Mouse (Mus musculus) kidney, adult 18-20 months (tissue): ENCODE results near the gene Gmeb1.
"Not testable (repeated sequence)": the region's sequence is repeated elsewhere in the genome, so short reads cannot be mapped to it uniquely, and the experiment has no call there.

ENCODE experiments used
- DNase-seq: peaks from one replicate; pipeline ENCODE4 v3.0.0; 2021

Gmeb1 gene

DNA sequence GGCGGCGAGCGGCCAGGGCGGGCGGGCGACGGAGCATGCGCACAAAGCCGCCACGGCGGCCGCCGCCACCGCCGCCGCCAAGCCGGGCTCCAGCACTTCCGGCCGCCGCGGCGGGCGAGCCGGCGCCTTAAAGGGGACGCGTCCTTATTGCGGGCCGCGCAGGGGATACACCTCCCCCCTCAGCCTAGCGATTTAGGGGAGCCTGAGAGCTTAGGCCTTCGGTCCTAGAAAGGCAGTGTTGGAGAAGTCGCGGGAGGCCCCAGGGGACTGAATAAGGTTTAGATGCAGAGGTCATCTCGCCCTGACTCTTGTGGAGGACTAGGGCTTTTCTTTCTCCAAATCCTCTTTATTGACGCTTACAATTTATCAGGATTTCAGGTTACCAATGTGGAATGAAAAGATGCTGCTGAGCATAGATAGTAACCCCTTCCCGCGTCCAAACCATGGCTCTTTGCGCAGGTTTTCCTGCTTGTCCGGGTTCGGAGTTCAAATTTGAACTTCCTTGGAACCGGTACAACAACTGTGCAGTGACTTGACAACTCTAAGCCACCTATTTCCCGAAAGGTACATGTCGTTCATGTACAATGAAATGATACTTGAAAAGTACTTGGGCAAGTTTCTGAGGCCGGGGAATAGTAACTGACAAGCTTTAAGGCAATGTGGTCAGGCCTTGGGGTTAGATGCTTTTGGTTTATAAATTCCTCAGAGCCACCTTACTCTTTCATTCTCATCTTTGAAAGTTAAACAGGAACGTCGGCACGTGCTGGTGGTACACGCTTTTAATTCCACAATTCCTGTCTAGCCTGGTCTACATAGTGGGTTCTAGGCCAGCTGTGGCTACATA is at the start of gene Gmeb1:
Gene Gmeb1 (minus strand): TSS at position 89 of the 844 bp plus-strand sequence.
- DNase-seq, result peak; percentile 82

DNA sequence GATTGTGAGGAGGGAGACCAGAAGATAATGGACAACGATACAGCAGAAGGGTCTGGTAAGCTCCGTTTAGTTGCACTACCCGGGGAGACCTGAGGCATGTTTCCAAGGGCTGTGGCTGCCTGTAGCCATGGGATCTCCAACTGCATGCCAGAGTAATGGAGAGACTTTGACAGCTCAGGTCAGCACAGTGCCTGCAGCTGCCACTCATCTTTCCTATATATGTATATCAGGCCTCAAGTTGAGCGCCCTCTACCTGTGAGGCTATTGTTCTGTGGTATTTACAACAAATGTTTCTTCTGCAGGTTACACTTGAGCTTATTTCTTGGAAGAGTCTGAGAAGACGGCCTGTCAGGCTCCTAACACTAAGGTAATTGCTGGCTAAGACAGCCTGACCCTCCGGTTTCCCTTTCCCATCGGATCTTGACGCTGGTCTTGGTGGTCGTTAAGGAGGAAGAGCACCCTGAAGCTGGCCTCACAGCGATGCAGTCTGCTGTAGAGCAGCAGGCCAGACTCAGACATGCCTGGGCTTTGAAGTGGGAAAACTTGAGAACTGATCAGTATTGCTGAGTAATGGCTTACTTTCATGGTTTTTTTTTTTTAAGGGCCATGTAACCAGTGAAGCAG is 48.6 kb upstream of the Gmeb1 start:
- peak; percentile 57 for DNase-seq

DNA sequence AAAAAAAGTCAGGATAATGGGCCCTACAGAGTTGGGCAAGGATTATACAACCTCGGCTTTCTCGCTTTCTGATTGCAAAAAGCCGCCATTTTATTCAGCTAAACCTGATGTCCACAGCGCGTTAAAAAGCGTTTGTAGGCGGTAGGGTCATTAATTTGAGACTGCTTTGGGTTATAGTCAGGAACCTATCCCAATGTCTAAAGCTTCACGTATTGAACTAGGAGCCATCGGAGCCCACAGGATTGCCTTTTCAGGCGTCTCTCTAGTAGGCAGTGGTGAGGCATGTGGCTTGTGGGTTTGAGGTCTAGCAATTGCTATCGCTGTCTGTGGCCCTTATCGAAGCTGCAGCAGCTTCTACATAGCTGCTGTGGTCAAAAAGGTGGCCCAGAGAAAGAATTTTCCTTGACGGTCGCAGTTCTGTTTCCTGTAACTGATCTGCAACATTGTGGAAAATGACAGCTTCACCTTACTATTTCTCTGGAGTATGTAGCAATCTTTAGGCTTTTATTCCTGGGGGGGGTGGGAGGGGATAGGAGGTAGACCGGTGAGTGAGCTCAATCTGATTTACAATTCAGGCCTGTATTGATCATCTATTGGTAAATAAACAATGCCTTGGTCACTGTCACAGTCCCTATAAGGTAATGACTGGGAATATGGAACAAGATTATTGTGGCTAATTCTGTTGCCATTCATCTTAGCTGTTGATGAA is 47.9 kb upstream of the Gmeb1 start:
- DNase-seq, result no peak

DNA sequence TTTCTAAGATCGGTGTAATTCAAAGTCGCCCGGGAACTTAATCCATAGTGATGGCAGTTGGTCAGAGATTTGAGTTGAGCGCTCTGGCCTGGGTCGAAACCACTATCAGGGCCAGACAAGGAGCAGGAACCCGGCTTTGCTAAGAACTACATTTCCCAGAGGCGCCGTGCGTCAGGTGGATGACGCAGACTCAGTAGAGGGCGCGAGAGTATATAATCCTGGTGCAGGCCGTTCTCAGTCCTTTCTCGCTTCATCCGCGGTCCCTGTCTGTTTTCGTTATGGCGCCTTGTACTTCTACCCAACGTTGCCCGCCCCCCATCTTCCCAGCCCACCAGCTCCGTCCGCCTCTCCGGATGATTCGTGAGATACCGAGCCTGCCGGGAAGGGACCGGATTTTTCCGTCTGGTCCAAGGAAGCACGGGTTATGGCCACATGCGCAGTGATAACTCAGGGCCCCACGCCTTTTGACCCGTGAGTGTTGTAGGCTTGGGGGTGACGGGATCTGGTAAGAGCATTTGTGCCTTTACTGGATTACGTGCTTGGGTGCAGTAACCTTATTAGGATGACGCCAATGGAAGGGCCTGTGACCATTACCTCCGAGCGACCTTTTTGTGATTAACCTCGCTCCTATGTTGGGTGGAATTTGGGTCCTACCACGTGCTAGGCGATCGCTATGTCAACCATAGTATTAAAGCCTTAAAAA is 47.2 kb upstream of the Gmeb1 start:
- peak; percentile 91 for DNase-seq

DNA sequence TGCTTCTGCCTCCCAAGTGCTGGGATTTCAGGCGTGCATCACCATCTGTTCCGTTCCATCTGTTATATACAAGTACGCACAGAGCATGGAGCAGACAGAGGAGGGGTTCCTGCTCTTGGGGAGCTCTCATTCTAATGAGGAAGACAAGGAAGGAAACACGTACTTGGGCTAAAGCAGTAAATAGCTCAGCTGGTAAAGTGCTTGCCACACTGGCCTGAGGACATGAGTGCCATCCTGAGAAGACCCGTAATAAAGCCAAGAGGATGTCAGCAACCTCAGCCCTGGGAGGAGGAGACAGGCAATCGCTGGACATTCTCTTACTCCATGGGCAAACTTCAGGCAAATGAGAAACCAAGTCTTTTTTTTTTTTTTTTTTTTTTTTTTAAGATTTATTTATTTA is 44.6 kb upstream of the Gmeb1 start:
- no peak for DNase-seq

DNA sequence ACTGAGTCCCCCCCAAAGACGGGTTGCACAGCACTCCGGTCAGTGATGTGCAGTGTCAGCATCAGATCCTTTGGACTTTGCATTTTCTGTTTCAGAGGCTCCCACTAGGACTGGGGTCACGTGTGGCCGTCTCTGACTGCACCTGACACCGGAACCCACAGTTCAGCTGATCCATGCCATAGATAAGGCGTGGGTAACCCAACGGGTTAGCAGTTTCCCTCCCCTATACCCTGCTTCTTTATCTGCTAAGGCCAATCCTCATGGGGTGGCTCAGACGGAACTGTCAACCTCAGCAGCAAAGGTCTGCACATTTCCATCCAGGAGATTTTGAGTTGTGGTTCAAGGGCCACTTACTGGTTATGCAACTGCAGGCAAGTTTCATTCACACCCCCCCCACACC is 43.9 kb upstream of the Gmeb1 start:
- DNase-seq, result peak; percentile 62

DNA sequence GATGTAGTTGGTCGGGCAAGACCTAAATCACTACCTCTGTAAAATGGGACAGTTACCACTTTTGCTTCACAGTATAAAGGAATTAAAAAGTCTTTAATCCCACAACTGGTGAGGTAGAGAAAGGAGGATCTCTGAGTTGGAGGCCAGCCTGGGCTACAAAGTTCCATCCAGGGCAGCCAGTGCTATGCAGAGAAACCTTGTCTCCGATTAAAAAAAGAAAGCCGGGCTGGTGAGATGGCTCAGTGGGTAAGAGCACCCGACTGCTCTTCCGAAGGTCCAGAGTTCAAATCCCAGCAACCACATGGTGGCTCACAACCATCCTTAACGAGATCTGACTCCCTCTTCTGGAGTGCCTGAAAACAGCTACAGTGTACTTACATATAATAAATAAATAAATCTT is 42.1 kb upstream of the Gmeb1 start:
- DNase-seq, result not testable (repeated sequence)

DNA sequence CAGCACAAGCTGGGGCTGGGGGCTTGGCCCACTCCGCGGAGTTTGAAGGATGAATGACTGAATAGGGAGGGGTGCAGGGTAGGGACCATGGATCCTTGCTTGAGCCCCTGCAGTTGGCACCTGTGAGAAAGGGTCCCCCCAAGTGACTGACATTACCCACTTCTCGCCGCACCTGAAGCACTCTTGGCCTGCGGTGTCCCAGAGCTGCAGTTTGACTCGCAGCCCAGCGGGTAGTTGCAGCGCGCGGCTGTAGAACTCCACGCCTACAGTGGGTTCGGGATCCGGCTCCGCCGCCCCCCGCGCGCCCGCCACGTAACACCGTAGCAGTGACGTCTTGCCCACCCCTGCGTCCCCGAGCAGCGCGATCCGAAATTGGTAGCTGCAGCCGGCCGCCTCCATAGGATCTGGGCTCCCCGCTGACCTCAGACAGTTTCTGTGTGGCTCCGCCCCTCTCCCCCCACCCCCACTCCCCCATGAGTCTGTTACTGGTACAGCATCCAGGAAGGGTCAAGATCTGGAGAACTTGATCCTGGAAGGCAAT is 41.6 kb upstream of the Gmeb1 start, which contains the start of gene Rab42:
Gene Rab42 (minus strand): TSS at position 447 of the 541 bp plus-strand sequence.
- DNase-seq, result peak; percentile 50

DNA sequence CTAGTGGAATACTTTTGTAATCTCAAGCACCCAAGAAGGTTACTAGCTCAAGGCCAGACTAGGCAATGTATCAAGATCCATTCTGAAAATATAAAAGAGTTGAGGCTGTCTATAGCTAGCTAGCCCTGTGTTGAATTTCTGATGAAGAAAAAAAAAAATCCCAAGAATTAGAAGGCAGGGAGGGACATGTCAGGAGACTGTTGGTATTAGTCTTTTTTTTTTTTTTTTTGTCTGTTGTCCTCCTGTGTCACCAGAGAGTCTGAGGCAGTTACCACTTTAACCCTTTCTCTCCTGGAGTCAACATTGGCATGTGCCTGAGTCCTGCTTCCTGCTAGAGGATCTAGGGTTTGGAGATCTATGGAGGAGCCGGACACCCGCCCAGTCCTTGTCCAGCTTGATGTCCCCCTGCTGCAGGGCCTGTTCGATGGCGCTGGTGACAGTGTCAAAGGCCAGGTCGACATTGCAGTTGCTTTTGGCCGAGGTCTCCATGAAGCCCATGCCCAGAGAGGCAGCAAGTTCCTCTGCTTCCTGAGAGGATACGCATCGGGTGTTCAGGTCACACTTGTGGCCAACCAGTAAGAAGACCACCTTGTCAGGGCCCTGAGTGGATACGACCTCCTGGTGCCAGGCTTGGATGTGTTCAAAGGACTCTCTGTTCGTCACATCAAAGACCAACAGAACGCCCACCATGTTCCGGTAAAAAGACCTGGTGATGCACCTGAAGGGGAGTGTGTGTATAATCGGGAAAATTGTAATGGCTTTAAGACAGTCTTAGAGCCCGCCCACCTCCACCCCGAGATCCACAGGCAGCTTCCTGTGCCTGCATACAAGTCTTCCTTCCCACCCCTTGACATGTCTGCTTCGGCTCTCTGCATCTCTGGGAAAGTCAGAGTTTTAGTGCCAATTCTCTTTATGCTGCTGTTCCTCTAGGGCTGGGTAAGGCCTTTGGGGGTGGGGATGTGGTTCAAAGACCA is 40.9 kb upstream of the Gmeb1 start:
- no peak for DNase-seq

DNA sequence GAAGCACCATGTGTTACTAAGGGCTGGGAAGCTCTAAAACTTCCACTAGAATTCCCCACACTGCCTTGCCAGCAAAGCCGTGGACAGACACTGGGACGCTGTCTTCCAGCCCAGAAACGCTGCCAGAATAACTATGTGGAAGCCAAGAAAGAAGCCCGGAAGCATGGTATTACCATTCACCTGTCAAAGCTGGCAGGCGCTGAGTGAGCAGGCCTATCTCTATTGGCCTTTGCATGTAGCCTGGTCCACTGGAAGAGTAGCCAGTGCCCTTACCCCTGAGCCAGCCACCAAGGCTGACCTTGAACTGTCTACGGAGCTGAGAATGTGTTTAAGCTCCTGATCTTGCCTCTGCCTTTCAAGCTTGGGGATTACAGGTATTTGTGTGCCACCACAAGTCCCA is 40.1 kb upstream of the Gmeb1 start:
- no peak for DNase-seq

DNA sequence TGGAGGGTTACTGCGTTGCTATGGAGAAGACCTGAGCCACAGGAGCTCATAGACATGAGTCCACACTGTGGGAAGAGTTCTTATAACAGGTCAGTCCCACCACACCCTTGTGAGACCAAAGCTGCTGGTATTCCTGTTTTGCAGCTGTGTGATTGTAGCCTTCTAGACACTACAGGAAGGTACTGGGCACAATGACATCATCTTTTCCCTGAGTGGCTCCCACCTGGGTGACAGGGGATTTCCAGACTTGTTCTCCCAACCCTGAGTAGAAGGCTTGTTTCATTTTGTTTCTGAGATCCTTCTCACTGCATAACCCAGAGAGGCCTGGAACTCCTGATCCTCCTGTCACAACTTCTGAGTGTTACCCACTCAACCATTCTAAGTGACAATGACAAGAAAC is 38.4 kb upstream of the Gmeb1 start:
- no peak for DNase-seq

DNA sequence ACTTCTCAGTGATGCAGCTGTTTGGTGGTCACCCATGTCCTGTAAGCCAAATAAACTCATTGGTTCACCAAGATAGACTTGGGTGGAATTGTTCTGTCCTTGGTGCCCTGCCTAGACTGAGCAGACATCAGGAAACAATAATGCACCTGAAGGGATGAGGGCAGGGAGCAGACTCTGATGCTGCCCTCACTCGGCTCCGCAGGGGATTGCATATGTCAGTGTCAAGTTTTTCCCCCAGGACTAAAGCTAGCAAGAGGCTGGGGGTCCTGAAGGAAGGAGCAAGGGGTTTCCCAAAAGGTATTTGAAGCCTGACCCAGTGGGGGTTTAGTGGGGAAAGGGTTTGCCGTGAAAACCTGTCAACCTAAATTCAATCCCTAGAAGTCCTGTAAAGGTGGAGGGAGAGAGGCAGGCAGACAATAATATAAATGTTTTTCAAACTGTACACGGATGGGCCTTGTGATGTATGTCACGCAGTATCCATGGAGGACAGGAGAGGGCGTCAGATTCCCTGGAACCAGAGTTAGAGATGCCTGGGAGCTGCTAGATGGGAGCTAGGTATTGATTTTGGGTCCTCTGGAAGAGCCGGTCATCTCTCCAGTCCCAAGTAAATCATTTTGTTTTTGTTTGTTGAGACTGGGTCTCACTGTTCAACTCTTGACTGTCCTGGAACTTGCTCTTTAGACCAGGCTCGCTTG is 34.4 kb upstream of the Gmeb1 start:
- no peak for DNase-seq

DNA sequence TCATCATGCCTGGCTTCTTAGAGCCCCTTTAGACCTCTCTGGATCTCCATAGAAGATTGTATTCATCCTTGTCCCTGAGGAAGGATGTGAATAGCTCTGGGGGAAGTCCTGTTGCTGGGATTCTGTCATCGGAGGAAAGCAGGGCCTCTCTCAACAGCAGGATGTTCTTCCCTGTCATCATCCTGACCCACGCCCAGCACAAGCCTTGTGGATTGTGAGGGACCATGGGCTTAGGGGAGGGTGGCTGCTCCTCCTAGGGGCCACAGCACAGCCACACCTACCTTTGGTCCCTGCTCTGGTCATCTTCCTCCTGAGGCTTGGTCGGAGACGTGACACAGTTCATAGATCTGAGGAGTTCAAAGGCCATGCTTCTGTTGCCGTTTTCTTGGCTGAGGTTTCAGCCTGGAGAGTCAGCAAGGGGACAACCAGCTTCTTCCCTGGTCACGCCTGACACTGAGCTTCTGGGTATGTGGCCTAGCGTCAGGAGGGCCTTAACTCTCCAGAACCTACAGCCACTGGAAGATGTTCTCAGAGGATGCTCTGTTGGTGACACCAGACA is 32.4 kb upstream of the Gmeb1 start:
- DNase-seq, result peak; percentile 28

DNA sequence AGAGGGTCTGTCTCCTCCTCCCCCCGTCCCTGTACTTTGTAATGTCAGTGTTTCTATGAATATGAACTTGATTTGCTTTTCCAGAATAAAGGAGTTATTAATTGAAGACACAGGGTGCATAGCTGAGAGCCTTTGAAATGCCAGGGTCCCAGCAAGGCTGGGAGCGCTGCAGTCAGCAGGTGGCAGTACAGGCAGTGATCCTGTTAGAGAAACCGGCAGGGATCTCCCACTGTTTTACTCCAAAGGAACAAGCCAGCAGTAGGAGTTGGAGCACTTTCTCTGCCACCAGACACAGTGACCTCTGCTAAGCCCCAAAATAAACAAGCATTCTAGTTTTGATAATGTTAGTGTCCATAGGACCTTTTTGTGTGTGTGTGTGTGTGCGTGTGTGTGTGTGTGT is 31.6 kb upstream of the Gmeb1 start:
- peak; percentile 63 for DNase-seq

DNA sequence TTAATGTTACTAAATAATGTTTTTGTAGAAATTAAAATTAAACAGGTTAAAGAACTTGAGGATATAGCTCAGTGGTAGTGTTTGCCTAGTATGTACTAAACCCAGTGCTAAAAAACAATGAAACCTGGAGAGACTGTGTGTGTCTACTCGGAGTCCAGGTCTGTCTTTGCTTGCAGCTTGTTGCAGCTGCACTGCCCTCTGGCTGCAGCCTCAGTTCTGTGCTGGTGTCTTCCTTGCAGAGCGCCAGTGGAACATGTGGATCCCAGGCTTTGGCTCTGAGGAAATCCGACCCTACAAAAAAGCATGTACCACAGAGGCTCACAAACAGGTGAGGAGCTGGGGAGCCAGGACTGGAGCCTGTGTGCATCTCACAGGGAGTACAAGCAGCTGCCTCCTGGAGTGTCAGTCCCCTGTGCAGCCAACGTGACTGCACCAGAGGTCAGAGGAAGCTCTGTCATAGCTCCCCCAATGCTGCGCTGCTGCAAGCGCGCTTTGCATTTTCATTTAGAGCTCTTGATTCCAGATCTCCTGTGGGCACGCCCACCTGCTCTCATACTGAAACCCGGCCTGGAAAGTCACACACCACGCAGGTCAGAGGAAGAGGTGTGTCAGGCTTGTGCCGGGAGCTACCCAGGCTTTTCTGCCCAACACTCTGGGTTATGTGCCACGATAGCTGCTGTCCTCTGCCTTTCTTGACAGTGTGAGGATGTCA is 30.4 kb upstream of the Gmeb1 start:
- DNase-seq, result no peak

DNA sequence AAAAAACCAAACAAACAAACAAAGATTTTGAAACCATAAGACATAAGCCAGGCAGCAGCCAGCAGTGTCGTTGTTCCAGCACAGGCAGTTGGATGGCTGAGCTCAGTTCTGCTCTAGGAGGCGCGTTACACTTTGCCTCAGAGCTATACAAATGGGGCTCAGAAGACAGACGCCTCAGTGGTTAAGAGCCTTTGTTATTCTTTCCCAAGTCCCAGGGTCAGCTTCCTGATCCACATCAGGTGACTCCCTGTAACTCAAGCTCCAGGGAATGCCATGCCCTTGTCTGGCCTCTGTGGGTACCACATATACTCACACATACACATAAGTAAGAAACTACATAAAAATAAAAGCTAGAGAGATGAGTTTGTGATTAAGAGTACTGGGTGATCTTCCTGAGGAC is 29.7 kb upstream of the Gmeb1 start:
- no peak for DNase-seq

DNA sequence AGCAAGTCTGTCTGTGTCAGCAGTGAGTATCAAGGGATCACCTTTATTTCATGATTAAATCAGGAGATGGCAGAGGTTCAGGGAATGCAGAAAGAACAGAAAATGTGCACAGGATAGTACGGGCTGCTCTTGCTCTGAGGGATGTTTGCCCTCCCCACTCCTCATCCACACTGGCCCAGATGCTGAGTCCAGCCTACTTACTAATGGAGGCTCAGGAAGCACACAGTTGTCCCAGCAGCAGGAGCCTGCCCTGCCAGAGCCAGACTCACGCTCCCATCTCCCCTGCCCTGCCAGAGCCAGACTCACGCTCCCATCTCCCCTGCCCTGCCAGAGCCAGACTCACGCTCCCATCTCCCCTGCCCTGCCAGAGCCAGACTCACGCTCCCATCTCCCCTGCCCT is 27.4 kb upstream of the Gmeb1 start:
- DNase-seq, result not testable (repeated sequence)

DNA sequence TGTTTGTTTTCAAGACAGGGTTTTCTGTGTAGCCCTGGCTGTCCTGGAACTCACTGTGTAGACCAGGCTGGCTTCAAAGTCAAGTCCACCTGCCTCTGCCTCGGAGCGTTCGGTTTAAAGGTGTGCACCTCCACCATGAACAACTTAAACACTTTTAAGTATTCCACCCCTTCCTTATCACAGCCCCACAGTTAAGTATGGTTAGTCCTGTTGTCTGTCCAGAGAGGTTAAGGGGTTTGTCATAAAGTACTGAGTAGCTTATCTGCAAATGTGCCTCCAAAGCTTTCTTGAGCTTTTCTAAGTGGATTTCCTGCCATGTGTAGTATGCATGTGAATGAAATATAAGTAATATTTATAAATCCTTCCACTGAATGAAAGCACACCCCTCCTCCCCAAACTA is 14.5 kb upstream of the Gmeb1 start:
- DNase-seq, result no peak

DNA sequence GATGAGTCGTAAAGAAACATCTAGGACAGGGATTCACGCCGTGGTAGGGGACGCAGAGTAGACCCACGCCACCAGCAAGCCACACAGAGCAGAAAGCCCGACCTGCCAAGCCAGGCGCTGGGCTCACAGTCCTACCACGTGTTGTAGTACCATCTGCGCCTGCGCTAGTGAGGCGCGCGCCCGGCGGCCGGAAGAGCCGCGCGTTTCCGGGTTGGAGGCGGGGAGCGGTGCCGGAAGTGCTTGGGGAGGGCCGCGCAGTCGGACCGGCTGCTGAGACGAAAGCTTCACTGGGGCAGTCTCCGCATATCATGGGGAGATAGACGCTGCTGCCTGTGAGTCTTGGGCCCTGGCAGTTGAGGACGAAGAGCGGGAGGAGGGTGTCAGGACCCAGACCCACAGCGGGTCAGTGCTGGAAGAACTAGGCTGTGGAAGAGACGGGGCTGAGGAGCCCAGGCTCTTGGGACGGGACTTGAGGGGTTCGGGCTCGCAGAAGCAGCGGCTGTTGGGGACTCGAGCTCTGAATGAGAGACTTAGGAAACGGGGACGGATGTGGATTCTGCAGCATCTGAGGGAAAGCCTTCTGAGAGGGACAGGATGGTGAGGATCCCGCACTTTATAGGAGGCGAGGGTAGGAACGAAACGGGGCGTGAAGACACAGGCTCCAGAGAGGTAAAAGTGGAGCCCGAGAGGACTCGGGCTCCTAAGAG is 12.9 kb upstream of the Gmeb1 start, which contains the start of gene Taf12:
Gene Taf12 (plus strand): TSS at position 220 of the 707 bp plus-strand sequence.
- peak; percentile 92 for DNase-seq
